22 mouse cellular contexts compared by ENCODE assay signal in genomic region chr1:23462411-23462810, GRCm38 (mm10).
DNase-seq lines count a peak whose midpoint lies in the region; ATAC-seq lines count a peak whose summit lies in the region.
"Had no signal": no experiment of that assay in that cellular context is flagged by ENCODE, and none has a peak within 500 bp of the region (broad histone marks: within the 10 kb centered on the region; RNA-seq: fewer than 3 reads in every experiment).

No protein-coding gene starts in this region.

- no peak for ATAC-seq in cerebellum, adult (ENCODE audit: insufficient number of reproducible peaks, low FRiP score, low TSS enrichment)
- ATAC-seq: activated CD4-positive, CD25-positive, alpha-beta regulatory T cell, adult 4 months; forebrain, embryonic 14.5 days; forebrain, postnatal 0 days; hindbrain, postnatal 0 days; inflammation-experienced regulatory T-cells, adult 6 months; intestine, embryonic 16.5 days had no signal

- peak; percentile 32 for DNase-seq in cerebellum, adult 11-12 months
- DNase-seq in cerebellum, adult 9-10 months: peak; percentile 68
- no peak for DNase-seq in cerebellum, adult 8-10 months
- peak; percentile 21 to 30 for DNase-seq in cerebellum, postnatal 10 days
- DNase-seq in cerebellum, postnatal 36 days: peak; percentile 20 to 27
- no peak for DNase-seq in yolk sac, embryonic 10.5 days (ENCODE audit: low spot score)
- DNase-seq in left cerebral cortex, postnatal 14 days (ENCODE audit: low spot score in 2 of 2): no peak
- DNase-seq: adrenal gland, adult 8-10 months; adrenal gland, postnatal 25 days; forebrain, postnatal 0 days; gastrocnemius, adult 2 months; gastrocnemius, postnatal 14 days; heart, adult 11 months; heart, postnatal 14 days; heart, postnatal 4 days; kidney, adult 18-20 months had no signal

- intact Hi-C loops in left cerebral cortex, postnatal 14 days (cut with DNase I): no loop called here

Comparison
In these comparisons a context has a peak if more than half of its experiments do, and no peak if none do; other contexts are left out.
1. DNase-seq: peak in cerebellum, adult 11-12 months (single experiment), cerebellum, adult 9-10 months (single experiment), cerebellum, postnatal 10 days (2 of 2) and cerebellum, postnatal 36 days (2 of 2); none in cerebellum, adult 8-10 months (single experiment), yolk sac, embryonic 10.5 days (single experiment) and left cerebral cortex, postnatal 14 days (0 of 2).